Mouse (Mus musculus) midbrain, embryonic 10.5 days (tissue): ENCODE data around the gene Ifrd2. TPM values are rescaled to one million over a fixed set of nuclear protein-coding genes. Genes with fewer than 3 reads are reported as not detected.

Experiments used
- DNase-seq: peaks from one replicate; pipeline ENCODE4 v3.0.0-alpha.2; 2017; ENCODE audit warnings: low spot score
- H3K27ac ChIP-seq: fragments of 300-500 bp; sonication (generic); replicated peaks from 2 replicates; pipeline ENCODE4 v1.5.1; 2016; ENCODE audit warnings: mild to moderate bottlenecking
- H3K27me3 ChIP-seq: fragments of 300-500 bp; sonication (generic); 2 replicates; pipeline ENCODE4 v1.6.1; 2016; ENCODE audit warnings: low read depth, mild to moderate bottlenecking; ENCODE audit not compliant: poor library complexity, severe bottlenecking
- H3K36me3 ChIP-seq: fragments of 300-500 bp; sonication (generic); 2 replicates; pipeline ENCODE4 v1.6.1; 2016; ENCODE audit warnings: mild to moderate bottlenecking, moderate library complexity
- H3K4me1 ChIP-seq: fragments of 300-500 bp; sonication (generic); 2 replicates; pipeline ENCODE4 v1.6.1; 2016
- H3K4me3 ChIP-seq: fragments of 300-500 bp; sonication (generic); 2 replicates; pipeline ENCODE4 v1.5.1; 2016; ENCODE audit warnings: mild to moderate bottlenecking, moderate library complexity
- H3K9me3 ChIP-seq: fragments of 300-500 bp; sonication (generic); replicated peaks from 2 replicates; pipeline ENCODE4 v1.6.1; 2016; ENCODE audit warnings: mild to moderate bottlenecking
- WGBS: fragments of 180-500 bp; shearing (Covaris S2); methylation state at CpG from one replicate; pipeline ENCODE4 v1.1.7; 2016; 5-methylcytosine and 5-hydroxymethylcytosine counted together
- polyA plus RNA-seq: library from polyadenylated mRNA; unstranded; fragments of >200 nt; fragmentation: Nextera tagmentation; extraction: Ambion mirVana; gene quantifications from 2 replicates; pipeline ENCODE4 v1.2.1, GENCODE M21; 2016

Gene Ifrd2
- polyA plus RNA-seq, 1 experiment from 2014 or later: 56.8 TPM

DNA sequence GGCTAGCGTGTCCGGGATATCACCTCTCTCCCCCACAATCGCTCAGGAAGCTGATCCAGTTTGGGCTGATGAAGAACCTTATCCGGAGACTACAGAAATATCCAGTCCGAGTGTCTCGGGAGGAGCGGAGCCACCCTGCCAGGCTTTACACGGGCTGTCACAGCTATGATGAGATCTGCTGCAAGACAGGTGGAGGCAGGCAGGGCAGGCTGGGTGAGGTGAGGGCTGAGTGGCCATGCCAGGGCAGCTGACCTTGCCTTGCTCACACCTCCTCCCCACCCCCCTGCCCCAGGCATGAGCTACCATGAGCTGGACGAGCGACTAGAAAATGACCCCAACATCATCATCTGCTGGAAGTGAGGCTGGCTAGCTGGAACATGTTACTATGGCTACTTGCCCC is 42.2 kb upstream of the Ifrd2 start:
- Histone ChIP-seq H3K4me1 (peaks cover 65% of the 10 kb centered on the region), H3K27me3 (peaks cover 29% of the 10 kb centered on the region), H3K27ac (no peak overlapping the region), H3K9me3 (no peaks in the 10 kb centered on the region), H3K4me3 (no peak overlapping the region), H3K36me3 (peaks cover 25% of the 10 kb centered on the region)
- 91% methylated on average over 10 of the region's 10 CpGs for WGBS
- no peak for DNase-seq

DNA sequence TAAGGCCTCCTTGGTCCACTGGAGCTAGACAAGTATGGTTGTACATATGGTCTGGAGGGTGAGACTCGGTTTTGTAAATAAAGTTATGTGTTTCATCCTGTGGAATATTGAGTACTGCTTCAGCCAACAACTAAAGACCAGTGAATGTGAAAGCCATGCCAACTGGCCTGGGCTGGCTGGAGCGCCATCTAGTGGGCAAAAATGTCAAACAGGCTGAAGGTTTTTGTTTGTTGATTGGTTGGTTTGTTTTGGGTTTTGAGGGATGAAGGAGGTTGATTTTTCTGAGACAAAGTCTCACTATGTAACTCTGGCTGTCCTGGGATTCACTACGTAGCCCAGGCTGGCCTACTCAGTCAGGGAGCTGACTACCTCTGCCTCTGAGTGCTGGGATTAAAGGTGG is 41.8 kb upstream of the Ifrd2 start:
- Histone ChIP-seq H3K4me1 (peaks cover 67% of the 10 kb centered on the region), H3K4me3 (no peak overlapping the region), H3K27ac (no peak overlapping the region), H3K9me3 (no peaks in the 10 kb centered on the region), H3K27me3 (peaks cover 33% of the 10 kb centered on the region), H3K36me3 (peaks cover 23% of the 10 kb centered on the region)
- 8% methylated on average over 3 of the region's 3 CpGs for WGBS
- DNase-seq: peak; percentile 77

DNA sequence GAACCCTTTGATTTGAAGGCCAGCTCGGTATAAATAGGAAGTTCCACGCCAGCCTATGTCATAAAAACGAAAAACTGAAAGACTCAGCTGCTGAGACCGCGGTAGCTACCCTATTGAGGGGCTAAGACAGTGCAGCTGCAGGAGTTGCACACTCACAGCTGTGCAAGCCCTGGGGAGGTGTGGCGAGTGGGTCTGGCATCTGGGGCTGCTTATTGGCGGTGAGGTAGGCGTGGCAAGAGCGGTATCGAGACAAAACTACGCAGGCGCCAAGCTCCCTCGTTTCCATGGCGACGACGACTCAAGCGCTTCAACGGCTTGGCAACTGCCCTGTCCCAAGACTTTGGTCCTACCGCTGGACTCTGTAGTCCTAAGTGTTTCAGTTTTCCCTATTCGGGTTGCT is 40.4 kb upstream of the Ifrd2 start, which contains the start of gene Zmynd10:
TSS of gene Zmynd10 (plus strand) at position 273 of the 400 bp plus-strand sequence.
- 6% methylated on average over 20 of the region's 20 CpGs for WGBS
- H3K9me3 ChIP-seq: no peaks in the 10 kb centered on the region
- peaks cover 70% of the 10 kb centered on the region for H3K4me1 ChIP-seq
- H3K36me3 ChIP-seq: peaks cover 23% of the 10 kb centered on the region
- DNase-seq: peak; percentile 90
- H3K27ac ChIP-seq: peak within 1 kb of the TSS; percentile 46
- peaks cover 47% of the 10 kb centered on the region for H3K27me3 ChIP-seq
- H3K4me3 ChIP-seq: peak within 1 kb of the TSS; percentile 44

- WGBS: 81% methylated on average over 5 of the region's 5 CpGs
- Histone ChIP-seq H3K36me3 (peaks cover 23% of the 10 kb centered on the region), H3K27ac (0 out of 2 replicates have a peak overlapping the region, but pooled peaks have one; percentile 5), H3K9me3 (no peaks in the 10 kb centered on the region), H3K4me1 (peaks cover 70% of the 10 kb centered on the region), H3K27me3 (peaks cover 56% of the 10 kb centered on the region), H3K4me3 (no peak overlapping the region)
- no peak for DNase-seq
Measured at GRCm38 (mm10) chr9:107547957-107548356, 39.5 kb upstream of the Ifrd2 start.

DNA sequence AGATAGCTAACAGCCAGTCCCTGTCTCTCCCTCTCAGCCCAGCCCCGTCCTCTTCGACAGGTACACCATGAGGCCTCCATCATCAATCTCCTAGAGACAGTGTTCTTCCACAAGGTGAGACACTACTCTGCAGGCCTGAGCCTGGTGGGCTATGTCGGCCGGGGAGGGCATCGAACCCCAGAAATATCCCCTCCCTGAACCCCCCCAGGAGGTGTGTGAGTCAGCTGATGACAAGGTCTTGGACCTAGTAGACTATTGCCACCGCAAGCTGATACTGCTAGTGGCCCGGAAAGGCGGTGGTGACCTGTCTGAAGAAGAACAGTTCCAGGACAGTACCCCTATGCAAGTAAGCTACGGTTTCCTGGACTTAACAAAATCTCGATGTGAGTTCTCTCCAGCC is 38.6 kb upstream of the Ifrd2 start:
- peaks cover 16% of the 10 kb centered on the region for H3K36me3 ChIP-seq
- H3K27me3 ChIP-seq: peaks cover 63% of the 10 kb centered on the region
- no peak overlapping the region for H3K27ac ChIP-seq
- no peak overlapping the region for H3K4me3 ChIP-seq
- DNase-seq: no peak
- H3K4me1 ChIP-seq: peaks cover 71% of the 10 kb centered on the region
- H3K9me3 ChIP-seq: no peaks in the 10 kb centered on the region
- 90% methylated on average over 10 of the region's 10 CpGs for WGBS

GRCm38 (mm10) chr9:107549297-107550074 is 38.0 kb upstream of the Ifrd2 start:
- H3K36me3 ChIP-seq: peaks cover 9% of the 10 kb centered on the region
- 0 out of 2 replicates have a peak overlapping the region, but pooled peaks have one; percentile 58 for H3K4me3 ChIP-seq
- H3K27me3 ChIP-seq: peaks cover 63% of the 10 kb centered on the region
- WGBS: 89% methylated on average over 20 of the region's 20 CpGs
- no peaks in the 10 kb centered on the region for H3K9me3 ChIP-seq
- peaks cover 76% of the 10 kb centered on the region for H3K4me1 ChIP-seq
- no peak for DNase-seq
- H3K27ac ChIP-seq: no peak overlapping the region

DNA sequence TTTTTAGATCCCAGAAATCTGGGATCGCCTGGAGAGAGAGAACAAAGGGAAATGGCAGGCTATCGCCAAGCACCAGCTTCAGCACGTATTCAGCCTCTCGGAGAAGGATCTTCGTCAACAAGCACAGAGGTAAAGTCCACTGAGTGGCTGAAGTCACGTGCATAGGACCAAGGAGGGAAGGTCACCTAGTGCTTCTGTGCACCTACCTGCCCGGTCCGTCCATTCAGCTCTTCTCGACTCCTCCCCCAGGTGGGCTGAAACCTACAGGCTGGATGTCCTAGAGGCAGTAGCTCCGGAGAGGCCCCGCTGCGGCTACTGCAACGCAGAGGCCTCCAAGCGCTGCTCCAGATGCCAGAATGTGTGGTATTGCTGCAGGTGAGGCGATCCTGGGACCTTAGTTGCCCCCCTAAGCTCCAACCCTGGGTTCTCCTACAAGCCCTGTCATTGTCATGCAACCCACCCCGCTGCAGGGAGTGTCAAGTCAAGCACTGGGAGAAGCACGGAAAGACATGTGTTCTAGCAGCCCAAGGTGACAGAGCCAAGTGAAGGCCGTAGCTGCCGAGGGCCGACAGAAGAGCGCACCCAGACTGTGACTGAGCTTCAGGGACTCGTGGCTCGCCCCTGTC is 36.8 kb upstream of the Ifrd2 start:
- H3K27ac ChIP-seq: peak overlapping the region; percentile 80
- peaks cover 63% of the 10 kb centered on the region for H3K27me3 ChIP-seq
- peaks cover 81% of the 10 kb centered on the region for H3K4me1 ChIP-seq
- no peak for DNase-seq
- WGBS: 17% methylated on average over 23 of the region's 23 CpGs
- peak overlapping the region; percentile 58 for H3K4me3 ChIP-seq
- H3K9me3 ChIP-seq: no peaks in the 10 kb centered on the region
- H3K36me3 ChIP-seq: no peaks in the 10 kb centered on the region

GRCm38 (mm10) chr9:107551117-107551889 is 36.1 kb upstream of the Ifrd2 start, which contains the start of gene Rassf1:
Gene Rassf1, plus strand, starts transcription at chr9:107551555.
- Histone ChIP-seq H3K27me3 (peaks cover 63% of the 10 kb centered on the region), H3K27ac (peak within 1 kb of the TSS; percentile 80), H3K4me3 (peak within 1 kb of the TSS; percentile 58), H3K9me3 (no peaks in the 10 kb centered on the region), H3K36me3 (peaks cover under 1% of the 10 kb centered on the region; the same call in 1 of the 2 replicates), H3K4me1 (peaks cover 82% of the 10 kb centered on the region)
- DNase-seq: peak; percentile 76
- under 1% methylated on average over 61 of the region's 63 CpGs for WGBS

DNA sequence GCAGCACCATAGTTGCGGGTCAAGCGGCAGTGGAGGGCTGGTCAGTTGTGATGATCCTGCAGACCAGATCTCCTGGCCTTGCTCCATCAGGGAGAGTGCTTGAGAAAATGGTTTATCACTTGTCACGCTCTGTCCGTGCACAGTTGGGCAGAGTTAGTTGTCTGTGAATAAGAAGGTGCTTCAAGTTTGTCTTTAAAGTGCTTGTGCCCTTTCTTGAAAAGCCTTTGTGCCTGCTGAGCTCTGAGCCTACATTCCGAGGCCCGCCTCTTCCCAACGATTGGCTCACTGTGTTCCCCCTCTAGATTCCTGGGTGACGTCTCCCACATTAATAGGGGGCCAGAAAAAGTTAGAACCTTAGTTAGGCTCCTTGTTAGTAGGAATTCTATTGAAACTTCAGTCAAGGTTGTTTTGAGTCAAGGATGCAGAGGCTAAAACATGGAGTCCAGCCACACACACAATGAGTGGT is 35.5 kb upstream of the Ifrd2 start:
- WGBS: 3% methylated on average over 8 of the region's 8 CpGs
- H3K36me3 ChIP-seq: peaks cover 6% of the 10 kb centered on the region
- peaks cover 82% of the 10 kb centered on the region for H3K4me1 ChIP-seq
- peak overlapping the region; percentile 80 for H3K27ac ChIP-seq
- DNase-seq: no peak
- peaks cover 63% of the 10 kb centered on the region for H3K27me3 ChIP-seq
- H3K4me3 ChIP-seq: peak overlapping the region; percentile 58
- H3K9me3 ChIP-seq: no peaks in the 10 kb centered on the region

GRCm38 (mm10) chr9:107552690-107553393 is 34.6 kb upstream of the Ifrd2 start:
- peaks cover 73% of the 10 kb centered on the region for H3K4me1 ChIP-seq
- H3K27me3 ChIP-seq: peaks cover 58% of the 10 kb centered on the region

GRCm38 (mm10) chr9:107553541-107554318 is 33.7 kb upstream of the Ifrd2 start:
- peaks cover 69% of the 10 kb centered on the region for H3K4me1 ChIP-seq
- WGBS: 9% methylated on average over 37 of the region's 37 CpGs
- no peaks in the 10 kb centered on the region for H3K9me3 ChIP-seq
- peak overlapping the region; percentile 96 for H3K27ac ChIP-seq
- DNase-seq: no peak
- H3K36me3 ChIP-seq: peaks cover 24% of the 10 kb centered on the region
- H3K27me3 ChIP-seq: peaks cover 50% of the 10 kb centered on the region
- peak overlapping the region; percentile 88 for H3K4me3 ChIP-seq

More at GRCm38 (mm10) chr9:107552690-107553393, 34.6 kb upstream of the Ifrd2 start:
- Histone ChIP-seq H3K4me3 (peak overlapping the region; percentile 88), H3K36me3 (peaks cover 16% of the 10 kb centered on the region), H3K27ac (no peak overlapping the region), H3K9me3 (no peaks in the 10 kb centered on the region)
- 81% methylated on average over 5 of the region's 5 CpGs for WGBS
- no peak for DNase-seq
